Mouse (Mus musculus) liver, embryonic 13.5 days (tissue): ENCODE results near the gene Map1lc3b. TPM values are rescaled to one million over a fixed set of nuclear protein-coding genes. Genes with fewer than 3 reads are reported as not detected.

ENCODE experiments used
- ATAC-seq: fragments of 200-750 bp; cut with Nextera tagmentation; 2 replicates; pipeline ENCODE4 v1.8.0; 2017; ENCODE audit warnings: low read depth, mild to moderate bottlenecking, moderate number of reproducible peaks, moderate library complexity
- DNase-seq: peaks from one replicate; pipeline ENCODE4 v3.0.0; 2022
- H3K27ac ChIP-seq: fragments of 300-500 bp; sonication (generic); 2 replicates; pipeline ENCODE4 v1.5.1; 2015; ENCODE audit warnings: moderate library complexity, mild to moderate bottlenecking, inconsistent platforms
- H3K27me3 ChIP-seq: fragments of 300-500 bp; sonication (generic); 2 replicates; pipeline ENCODE4 v1.6.1; 2015; ENCODE audit warnings: mild to moderate bottlenecking, inconsistent platforms
- H3K36me3 ChIP-seq: fragments of 300-500 bp; sonication (generic); 2 replicates; pipeline ENCODE4 v1.6.1; 2015; ENCODE audit warnings: mild to moderate bottlenecking, inconsistent platforms
- H3K4me1 ChIP-seq: fragments of 300-500 bp; sonication (generic); replicated peaks from 2 replicates; pipeline ENCODE4 v1.6.1; 2015; ENCODE audit warnings: inconsistent platforms
- H3K4me2 ChIP-seq: fragments of 300-500 bp; sonication (generic); 2 replicates; pipeline ENCODE4 v1.6.1; 2015; ENCODE audit warnings: inconsistent platforms, mild to moderate bottlenecking, moderate library complexity
- H3K4me3 ChIP-seq: fragments of 300-500 bp; sonication (generic); replicated peaks from 2 replicates; pipeline ENCODE4 v1.5.1; 2015; ENCODE audit warnings: mild to moderate bottlenecking, inconsistent platforms
- H3K9ac ChIP-seq: fragments of 300-500 bp; sonication (generic); 2 replicates; pipeline ENCODE4 v1.6.1; 2015; ENCODE audit warnings: mild to moderate bottlenecking, inconsistent platforms
- H3K9me3 ChIP-seq: fragments of 300-500 bp; sonication (generic); replicated peaks from 2 replicates; pipeline ENCODE4 v1.6.1; 2016; ENCODE audit warnings: inconsistent platforms
- WGBS: fragments of 180-500 bp; shearing (Covaris S2); methylation state at CpG from one replicate; pipeline ENCODE4 v1.1.7; 2015; ENCODE audit not compliant: insufficient replicate concordance; 5-methylcytosine and 5-hydroxymethylcytosine counted together
- polyA plus RNA-seq: library from polyadenylated mRNA; unstranded; fragments of >200 nt; fragmentation: Nextera tagmentation; extraction: Ambion mirVana; gene quantifications from 2 replicates; pipeline ENCODE4 v1.2.1, GENCODE M21; 2015

Gene Map1lc3b
- polyA plus RNA-seq, 1 experiment from 2014 or later: 135 TPM

- 51% methylated on average over 3 of the region's 3 CpGs for WGBS
- H3K9ac ChIP-seq: no peak overlapping the region
- H3K4me3 ChIP-seq: no peak overlapping the region
- no peak for ATAC-seq
- no peaks in the 10 kb centered on the region for H3K9me3 ChIP-seq
- no peak overlapping the region for H3K27ac ChIP-seq
- peaks cover 9% of the 10 kb centered on the region; the same call in 1 of the 2 replicates for H3K27me3 ChIP-seq
- H3K4me2 ChIP-seq: no peak overlapping the region
- peaks cover 8% of the 10 kb centered on the region for H3K4me1 ChIP-seq
- H3K36me3 ChIP-seq: no peaks in the 10 kb centered on the region
- no peak for DNase-seq
Measured at GRCm38 (mm10) chr8:121642804-121643203, 52.6 kb downstream of the Map1lc3b start.

- Histone ChIP-seq H3K27me3 (peaks cover 10% of the 10 kb centered on the region; the same call in 1 of the 2 replicates), H3K9me3 (no peaks in the 10 kb centered on the region), H3K4me1 (peaks cover 12% of the 10 kb centered on the region), H3K27ac (no peak overlapping the region), H3K9ac (no peak overlapping the region), H3K4me2 (no peak overlapping the region), H3K4me3 (no peak overlapping the region), H3K36me3 (no peaks in the 10 kb centered on the region)
- ATAC-seq (no peak), DNase-seq (no peak)
- WGBS: 23% methylated on average over 11 of the region's 11 CpGs
Measured at GRCm38 (mm10) chr8:121643384-121643783, 53.2 kb downstream of the Map1lc3b start.

- Histone ChIP-seq H3K4me3 (no peak overlapping the region), H3K4me2 (no peak overlapping the region), H3K9me3 (no peaks in the 10 kb centered on the region), H3K9ac (no peak overlapping the region), H3K36me3 (no peaks in the 10 kb centered on the region), H3K27ac (no peak overlapping the region), H3K4me1 (peaks cover 31% of the 10 kb centered on the region), H3K27me3 (peaks cover 47% of the 10 kb centered on the region)
- no peak for DNase-seq
- ATAC-seq: no peak
- WGBS: 74% methylated on average over 12 of the region's 12 CpGs
Measured at GRCm38 (mm10) chr8:121647511-121648215, 57.5 kb downstream of the Map1lc3b start.

Other genes with a start within 250 kb of the Map1lc3b start
- not detected in 2 replicates for gene 1700018B08Rik, start 46.0 kb upstream of the Map1lc3b start, polyA plus RNA-seq
- gene Fbxo31, start 11.6 kb upstream of the Map1lc3b start, polyA plus RNA-seq: 10.4 and 11.3 TPM in 2 replicates
- gene Zcchc14, start 62.5 kb downstream of the Map1lc3b start, polyA plus RNA-seq: 1.6 and 1.7 TPM in 2 replicates
- gene Jph3, start 139.3 kb downstream of the Map1lc3b start, polyA plus RNA-seq: 0.14 and 0.31 TPM in 2 replicates
- 27.6 and 29.0 TPM in 2 replicates for gene Klhdc4, start 239.2 kb downstream of the Map1lc3b start, polyA plus RNA-seq